Mouse (Mus musculus) heart, embryonic 12.5 days (tissue): ENCODE measurements around the gene Kdelc2. TPM values are rescaled to one million over a fixed set of nuclear protein-coding genes. Genes with fewer than 3 reads are reported as not detected.

Experiments
- microRNA-seq: library from miRNA; unstranded; fragments of <30 nt; microRNA quantifications from one replicate; pipeline ENCODE4, GENCODE M21; 2017
- polyA plus RNA-seq: library from polyadenylated mRNA; unstranded; fragments of >200 nt; fragmentation: Nextera tagmentation; extraction: Ambion mirVana; gene quantifications from 2 replicates; pipeline ENCODE4 v1.2.1, GENCODE M21; 2016

Gene Kdelc2
- polyA plus RNA-seq, 1 experiment from 2014 or later = 27.1 TPM

Small RNAs within 50 kb of the gene (microRNA-seq; reads per million reads assigned to microRNA genes)
- not detected for gene Mir130c

Other genes starting within 250 kb of the Kdelc2 start
- gene Ddx10, start 136.0 kb upstream of the Kdelc2 start, polyA plus RNA-seq = 20.3 and 21.8 TPM in 2 replicates
- gene Exph5, start 82.4 kb upstream of the Kdelc2 start, polyA plus RNA-seq = 0.23 and 0.31 TPM in 2 replicates
- gene 4930550C14Rik, start 18.3 kb downstream of the Kdelc2 start, polyA plus RNA-seq = 0.23 and 1.0 TPM in 2 replicates
- 10.0 and 10.9 TPM in 2 replicates for gene Atm, start 152.7 kb downstream of the Kdelc2 start, polyA plus RNA-seq
- gene Npat, start 153.0 kb downstream of the Kdelc2 start, polyA plus RNA-seq = 17.3 and 18.8 TPM in 2 replicates
- 185 and 195 TPM in 2 replicates for gene Acat1, start 226.4 kb downstream of the Kdelc2 start, polyA plus RNA-seq